Mouse (Mus musculus): ENCODE results near the gene Gm26602.

DNA sequence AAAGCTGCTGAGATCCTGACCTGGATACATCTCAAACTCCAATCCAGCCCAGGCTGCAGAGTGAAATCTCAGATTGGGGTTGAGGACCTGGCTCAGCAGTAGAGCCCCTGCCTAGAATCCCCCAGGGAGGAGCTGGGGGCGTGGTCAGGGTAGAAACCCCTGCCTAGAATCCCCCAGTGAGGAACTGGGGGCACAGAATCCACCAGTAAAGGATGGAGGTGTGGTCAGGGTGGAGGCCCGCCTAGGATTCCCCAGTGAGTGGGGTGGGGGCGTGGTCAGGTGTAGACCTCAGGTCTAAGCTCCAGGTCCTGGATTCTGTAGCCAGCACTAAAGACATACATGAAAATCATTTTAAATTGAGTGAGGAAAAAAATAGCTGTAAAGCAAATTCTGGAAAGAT is 37.8 kb upstream of the Gm26602 start:
- no peak for TF ChIP-seq CTCF (IDR thresholded peaks at IDR 0.05; ENCODE audit: borderline replicate concordance, insufficient read depth, low read depth, low read length)
- TF ChIP-seq POLR2A (IDR thresholded peaks at IDR 0.05; ENCODE audit: borderline replicate concordance, insufficient read depth, low read length), result no peak

All from cerebellum, adult 2 months (tissue).